Mouse (Mus musculus): ENCODE data around the gene Flrt2. TPM values are rescaled to one million over a fixed set of nuclear protein-coding genes. Genes with fewer than 3 reads are reported as not detected.

Flrt2 gene
- polyA plus RNA-seq, 1 experiment, result 4.1 TPM

DNA sequence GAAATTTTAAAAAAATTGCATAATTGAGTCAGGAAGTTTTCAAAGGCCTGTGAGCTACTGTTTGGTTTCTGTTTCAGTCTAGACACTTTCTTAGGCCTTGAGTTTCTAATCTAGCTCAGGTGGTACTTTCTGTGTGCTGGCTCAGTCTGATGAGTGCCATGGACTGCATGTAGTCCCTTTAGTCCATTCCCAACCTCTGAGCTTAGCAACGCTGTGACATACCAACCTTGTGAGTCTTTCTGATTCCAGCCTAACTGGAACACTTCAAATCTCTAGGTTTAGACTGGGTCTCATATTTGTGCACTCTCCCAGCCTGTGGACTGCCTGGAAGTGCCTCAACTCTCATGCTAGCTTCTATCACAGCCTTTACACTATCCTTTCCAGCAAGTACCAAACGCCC, 57.2 kb downstream of the Flrt2 start:
- Histone ChIP-seq H3K4me1 (ENCODE audit: control insufficient read depth, insufficient read depth, low read length) (peaks cover 6% of the 10 kb centered on the region), H3K4me3 (replicated peaks; ENCODE audit: extremely low read depth, low read depth, low read length) (no peak overlapping the region)
- TF ChIP-seq POLR2A (IDR thresholded peaks at IDR 0.05; ENCODE audit: borderline replicate concordance, extremely low read depth, low read depth, low read length) (no peak), CTCF (IDR thresholded peaks at IDR 0.05; ENCODE audit: insufficient read depth, low read length) (no peak)
- DNase-seq, result no peak
- WGBS, result 78% methylated on average over 2 of the region's 2 CpGs

DNA sequence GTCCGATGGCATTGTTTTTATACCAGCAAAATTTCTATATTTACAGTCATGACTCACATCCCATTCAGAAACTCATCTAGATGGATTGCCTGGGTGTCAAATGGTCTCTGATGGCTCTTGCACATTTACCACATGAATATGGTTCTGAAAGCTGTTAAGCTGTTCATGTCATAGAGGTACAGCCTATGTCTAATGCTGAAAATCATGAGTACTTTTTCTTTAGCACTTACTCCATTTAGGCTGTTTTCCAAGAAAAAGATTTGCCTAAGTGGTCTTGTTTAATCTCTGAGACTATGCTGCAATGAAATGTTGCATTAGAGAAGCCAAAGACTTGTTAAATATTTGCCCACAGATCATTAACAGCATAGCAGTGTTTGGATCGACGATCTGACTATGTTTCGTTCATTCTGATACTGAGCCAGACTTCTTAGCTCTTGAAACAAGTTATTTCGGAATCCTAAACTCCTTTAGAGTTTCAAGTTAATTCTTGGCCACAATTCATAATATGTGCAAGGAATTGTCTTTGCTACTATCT, 67.3 kb downstream of the Flrt2 start:
- Histone ChIP-seq H3K4me3 (replicated peaks; ENCODE audit: extremely low read depth, low read depth, low read length) (no peak overlapping the region), H3K4me1 (ENCODE audit: control insufficient read depth, insufficient read depth, low read length) (no peaks in the 10 kb centered on the region)
- WGBS, result 53% methylated on average over 5 of the region's 5 CpGs
- no peak for TF ChIP-seq POLR2A (IDR thresholded peaks at IDR 0.05; ENCODE audit: borderline replicate concordance, extremely low read depth, low read depth, low read length)
- no peak for TF ChIP-seq CTCF (IDR thresholded peaks at IDR 0.05; ENCODE audit: insufficient read depth, low read length)
- DNase-seq, result no peak

DNA sequence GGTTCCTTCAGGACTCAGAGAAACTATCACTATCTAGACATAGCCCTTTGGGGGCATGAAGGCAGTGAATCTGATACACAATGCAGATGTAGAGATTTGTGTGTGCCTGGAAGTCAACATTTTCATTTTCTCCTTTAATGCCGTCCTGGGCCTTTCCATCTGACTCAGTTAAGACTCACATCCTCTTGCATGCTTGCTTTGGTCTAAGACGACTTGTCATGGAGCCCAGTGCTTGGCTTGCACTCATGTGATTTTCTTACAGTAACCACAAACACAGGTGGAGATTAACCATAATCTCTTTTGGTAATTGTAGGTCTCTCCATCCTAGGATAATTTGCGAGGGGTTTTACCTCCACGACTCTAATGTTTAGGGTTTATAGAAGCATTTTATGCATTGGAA, 73.2 kb downstream of the Flrt2 start:
- DNase-seq, result no peak
- TF ChIP-seq POLR2A (IDR thresholded peaks at IDR 0.05; ENCODE audit: borderline replicate concordance, extremely low read depth, low read depth, low read length) (no peak), CTCF (IDR thresholded peaks at IDR 0.05; ENCODE audit: insufficient read depth, low read length) (no peak)

DNA sequence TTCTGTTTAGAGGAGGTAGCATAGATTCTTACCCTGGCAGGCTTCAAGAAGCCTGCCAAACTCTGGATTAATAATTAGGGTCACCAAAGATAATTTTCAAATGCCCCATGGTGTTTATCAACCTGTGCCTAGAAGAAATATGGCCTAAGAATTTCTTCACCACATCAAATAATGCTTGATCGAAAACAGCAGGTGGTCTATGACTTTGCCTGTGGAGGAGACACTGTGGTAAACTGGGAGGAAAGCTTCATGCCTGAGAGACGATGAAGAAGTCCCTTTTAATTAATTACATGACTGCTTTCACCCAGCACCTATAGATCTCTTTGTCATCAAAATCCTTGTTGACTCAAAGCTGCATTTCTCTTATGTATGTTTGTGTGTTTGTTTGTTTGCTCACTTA, 77.0 kb downstream of the Flrt2 start:
- TF ChIP-seq CTCF (IDR thresholded peaks at IDR 0.05; ENCODE audit: insufficient read depth, low read length), result no peak
- TF ChIP-seq POLR2A (IDR thresholded peaks at IDR 0.05; ENCODE audit: borderline replicate concordance, extremely low read depth, low read depth, low read length), result no peak
- Histone ChIP-seq H3K4me3 (replicated peaks; ENCODE audit: extremely low read depth, low read depth, low read length) (no peak overlapping the region), H3K4me1 (ENCODE audit: control insufficient read depth, insufficient read depth, low read length) (no peaks in the 10 kb centered on the region)
- WGBS, result 81% methylated on average over 2 of the region's 2 CpGs
- no peak for DNase-seq

More for the DNA sequence above, 73.2 kb downstream of the Flrt2 start:
- H3K4me1 ChIP-seq (ENCODE audit: control insufficient read depth, insufficient read depth, low read length), result no peaks in the 10 kb centered on the region
- WGBS, result 85% methylated on average over 4 of the region's 4 CpGs
- H3K4me3 ChIP-seq (replicated peaks; ENCODE audit: extremely low read depth, low read depth, low read length), result no peak overlapping the region

DNA sequence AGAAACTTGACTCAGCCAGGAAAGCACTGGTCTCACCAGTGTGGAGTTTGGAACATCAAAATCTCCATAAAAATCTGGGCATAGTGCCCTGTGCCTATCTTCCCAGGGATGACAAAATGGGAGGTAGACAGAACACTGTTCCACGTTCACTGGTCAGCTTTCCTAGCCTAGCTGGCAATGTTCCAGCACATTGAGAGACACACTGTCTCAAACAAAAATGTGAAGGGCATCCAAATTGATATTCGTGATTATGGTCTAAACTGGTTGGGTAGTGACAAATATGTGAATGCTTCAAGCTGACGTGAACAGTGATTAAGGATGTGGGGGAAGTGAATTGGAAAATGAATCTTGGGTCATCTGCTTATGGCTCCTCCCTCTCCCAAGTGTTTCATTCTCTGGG, 78.2 kb downstream of the Flrt2 start:
- H3K4me1 ChIP-seq (ENCODE audit: control insufficient read depth, insufficient read depth, low read length), result no peaks in the 10 kb centered on the region
- TF ChIP-seq POLR2A (IDR thresholded peaks at IDR 0.05; ENCODE audit: borderline replicate concordance, extremely low read depth, low read depth, low read length) (no peak), CTCF (IDR thresholded peaks at IDR 0.05; ENCODE audit: insufficient read depth, low read length) (no peak)
- no peak overlapping the region for H3K4me3 ChIP-seq (replicated peaks; ENCODE audit: extremely low read depth, low read depth, low read length)
- no peak for DNase-seq
- 46% methylated on average over 3 of the region's 3 CpGs for WGBS

DNA sequence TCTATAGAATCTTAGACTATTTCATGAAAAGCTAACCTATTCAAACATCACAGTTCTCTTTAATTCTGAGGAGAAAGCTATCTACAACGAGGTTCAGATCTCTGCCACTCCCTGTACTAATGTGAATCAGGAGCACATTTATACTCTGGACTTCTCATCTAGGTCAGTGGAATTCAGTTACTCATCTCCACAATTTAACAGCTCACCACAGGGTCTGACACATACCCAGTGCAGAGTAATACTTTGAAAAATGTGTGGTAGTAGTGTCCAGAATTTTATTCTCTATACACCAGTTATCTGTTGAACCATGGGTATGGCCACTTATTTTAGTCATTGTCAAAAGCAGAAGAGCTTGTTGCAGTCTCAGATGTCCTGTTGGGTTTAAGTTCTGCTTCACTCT, 98.1 kb downstream of the Flrt2 start:
- no peak for TF ChIP-seq CTCF (IDR thresholded peaks at IDR 0.05; ENCODE audit: insufficient read depth, low read length)
- no peak for TF ChIP-seq POLR2A (IDR thresholded peaks at IDR 0.05; ENCODE audit: borderline replicate concordance, extremely low read depth, low read depth, low read length)
- no peak overlapping the region for H3K4me3 ChIP-seq (replicated peaks; ENCODE audit: extremely low read depth, low read depth, low read length)
- no peaks in the 10 kb centered on the region for H3K4me1 ChIP-seq (ENCODE audit: control insufficient read depth, insufficient read depth, low read length)
- no peak for DNase-seq
- 52% methylated on average over 1 of the region's 1 CpGs for WGBS

DNA sequence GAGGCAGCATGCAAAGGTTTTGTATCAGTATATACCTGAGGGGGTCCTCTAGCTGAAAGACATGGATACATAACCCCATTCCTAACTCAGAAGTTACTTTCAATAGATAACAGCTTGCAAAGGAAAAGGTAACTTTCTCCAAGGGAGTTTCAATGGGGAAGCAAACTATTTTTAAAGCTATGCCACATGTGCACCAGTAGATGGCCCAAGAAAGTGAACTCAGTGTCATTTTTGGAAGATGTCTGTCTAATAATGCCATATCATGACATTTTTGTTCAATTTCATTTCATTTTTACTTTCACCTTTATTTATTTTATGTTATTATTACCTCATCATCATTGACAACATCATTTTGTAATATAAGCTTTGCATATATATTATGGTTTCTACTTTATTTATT, 124.6 kb downstream of the Flrt2 start:
- no peaks in the 10 kb centered on the region for H3K4me1 ChIP-seq (ENCODE audit: control insufficient read depth, insufficient read depth, low read length)
- TF ChIP-seq CTCF (IDR thresholded peaks at IDR 0.05; ENCODE audit: insufficient read depth, low read length) (no peak), POLR2A (IDR thresholded peaks at IDR 0.05; ENCODE audit: borderline replicate concordance, extremely low read depth, low read depth, low read length) (no peak)
- no peak overlapping the region for H3K4me3 ChIP-seq (replicated peaks; ENCODE audit: extremely low read depth, low read depth, low read length)
- no peak for DNase-seq

Data from lung, adult 2 months (tissue).